Mouse (Mus musculus): ENCODE data around the gene Col20a1.

- TF ChIP-seq CTCF (conservative IDR thresholded peaks at IDR 0.05; ENCODE audit: low read length) (no peak), NANOG (IDR thresholded peaks at IDR 0.05; ENCODE audit: borderline replicate concordance, low read length) (no peak)
Measured at GRCm38 (mm10) chr2:180952731-180953171, 33.6 kb upstream of the Col20a1 start.

Measured in E14TG2a.4 (cell line).